Mouse (Mus musculus): ENCODE measurements at regions not wholly inside any gene's neighbourhood (a gene's known extent, or its start where the extent isn't known, plus 50 kb on each side); places are given as distances from the start of the nearest gene placed in this dataset.

DNA sequence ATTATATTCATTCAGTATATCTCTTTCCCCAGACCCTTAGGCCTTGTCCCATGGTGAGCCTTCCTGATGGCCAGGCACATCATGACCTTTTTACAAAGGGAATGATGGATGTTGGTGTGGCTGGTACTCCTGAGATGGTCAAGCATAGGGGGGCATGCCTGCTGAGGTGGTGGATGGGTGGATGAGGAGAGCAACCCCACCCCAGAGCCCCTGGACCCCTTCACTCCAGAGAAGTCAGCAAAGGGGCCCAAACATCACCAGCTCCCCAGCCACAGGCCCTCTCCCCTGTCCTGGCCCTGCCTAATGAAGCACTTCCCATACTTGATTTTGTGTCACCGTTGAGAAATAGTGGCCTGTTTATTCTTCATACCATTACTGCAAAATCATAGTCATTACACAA is 193.7 kb downstream of the Xxylt1 start:
- TF ChIP-seq USF1 (IDR thresholded peaks at IDR 0.05; ENCODE audit: low read depth) = no peak
- no peak for TF ChIP-seq CTCF (IDR thresholded peaks at IDR 0.05; ENCODE audit: control insufficient read depth, insufficient read depth, insufficient read length)

Data from C2C12 (cell line).